Mouse (Mus musculus): Measurements from ENCODE around the gene Smyd3.

Smyd3 gene

DNA sequence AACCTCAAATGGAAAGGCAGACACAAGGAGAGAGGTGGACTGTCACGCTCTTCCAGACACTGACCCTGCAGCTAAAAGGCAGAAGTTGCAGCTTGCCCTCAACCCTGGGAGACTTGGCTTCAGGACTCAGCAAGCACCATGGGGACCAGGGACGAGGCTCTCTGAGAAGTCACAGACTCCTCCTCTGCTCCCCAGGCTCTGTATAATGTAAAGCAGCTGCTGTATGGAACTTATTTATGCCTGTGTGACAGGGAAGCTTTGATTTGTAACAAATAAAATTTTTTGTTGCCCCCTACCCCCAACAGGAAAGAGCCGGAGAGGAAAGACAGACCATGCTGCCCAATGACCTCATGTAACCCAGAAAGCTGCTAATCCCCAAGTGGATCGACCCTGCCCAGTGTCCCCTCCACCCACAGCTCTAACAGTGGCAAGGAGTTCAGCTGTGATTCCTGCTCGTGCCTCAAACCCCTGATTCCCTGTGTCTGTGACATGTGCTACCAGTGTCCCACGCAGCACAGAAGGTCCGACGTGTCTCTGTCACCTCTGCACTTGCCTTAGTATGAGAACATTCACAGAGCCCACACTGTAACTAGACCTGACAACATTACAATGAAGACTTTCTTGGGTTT lies 539.1 kb downstream of the Smyd3 start:
- DNase-seq (ENCODE audit: extremely low spot score, low spot score): no peak

DNA sequence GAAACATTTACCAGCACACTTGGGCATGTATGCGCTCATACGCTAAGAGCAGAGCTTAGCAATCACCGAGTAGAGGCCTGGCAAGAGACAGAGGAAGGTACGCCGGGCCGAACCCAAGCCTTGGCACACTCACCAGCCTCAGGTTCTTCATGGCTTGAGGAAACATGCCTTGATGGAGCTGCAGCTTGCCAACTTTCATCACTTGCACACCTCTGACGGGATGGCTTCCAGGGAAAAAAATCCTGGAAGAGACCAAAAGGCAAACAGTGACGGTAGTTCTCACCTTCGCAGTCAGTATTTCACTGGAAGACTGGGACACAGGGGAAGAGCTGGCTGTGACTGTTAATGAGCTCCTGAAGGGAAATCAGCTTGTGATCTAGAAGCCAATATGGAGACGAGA lies 545.8 kb downstream of the Smyd3 start:
- no peak for DNase-seq (ENCODE audit: extremely low spot score, low spot score)

DNA sequence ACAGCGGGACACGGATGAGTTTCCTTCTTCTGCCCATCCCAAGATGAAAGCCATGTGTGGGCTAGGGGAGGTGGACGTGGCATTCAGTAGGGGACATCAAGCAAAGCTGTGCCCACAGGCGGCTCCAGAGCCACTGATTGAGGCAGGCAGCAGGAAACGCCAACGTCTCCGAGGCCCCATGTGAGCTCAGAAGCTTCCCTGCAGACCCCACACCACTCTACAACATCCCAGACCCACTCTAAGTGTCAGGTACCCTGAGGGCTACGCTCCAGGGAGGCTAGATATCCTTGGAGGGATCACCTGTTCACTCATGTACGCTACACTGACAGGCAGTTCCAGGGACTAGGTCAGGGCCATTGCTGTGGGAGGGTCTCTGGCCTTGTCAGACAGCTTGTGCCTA lies 556.2 kb downstream of the Smyd3 start:
- no peak for DNase-seq (ENCODE audit: extremely low spot score, low spot score)

DNA sequence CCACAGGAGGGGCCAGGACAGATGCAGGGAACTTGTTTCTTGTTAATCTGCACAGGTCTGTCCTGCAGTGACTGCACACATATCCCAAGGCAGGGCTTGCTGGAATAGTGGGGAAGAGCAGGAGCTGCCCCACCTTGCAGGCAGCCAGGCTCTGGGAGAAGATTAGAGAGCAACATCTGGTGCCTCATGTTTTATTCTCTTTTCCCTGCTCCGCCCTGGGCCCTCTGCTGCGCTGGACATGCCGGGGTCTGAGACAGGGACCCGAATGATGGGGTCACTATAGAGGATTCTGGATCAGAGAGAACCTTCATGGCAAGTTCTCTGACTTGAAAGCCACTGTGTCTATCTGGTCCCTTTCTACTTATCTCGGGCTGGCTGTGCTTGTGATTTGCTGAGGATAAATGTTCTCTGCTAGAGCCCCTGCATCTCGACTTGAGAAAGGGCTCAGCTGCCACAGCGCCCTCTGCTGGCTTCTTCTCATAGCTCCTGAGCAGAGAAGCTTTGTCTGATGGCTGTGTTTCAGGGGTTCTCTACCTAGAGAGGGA lies 557.8 kb downstream of the Smyd3 start:
- peak; percentile 87 for DNase-seq (ENCODE audit: extremely low spot score, low spot score)

DNA sequence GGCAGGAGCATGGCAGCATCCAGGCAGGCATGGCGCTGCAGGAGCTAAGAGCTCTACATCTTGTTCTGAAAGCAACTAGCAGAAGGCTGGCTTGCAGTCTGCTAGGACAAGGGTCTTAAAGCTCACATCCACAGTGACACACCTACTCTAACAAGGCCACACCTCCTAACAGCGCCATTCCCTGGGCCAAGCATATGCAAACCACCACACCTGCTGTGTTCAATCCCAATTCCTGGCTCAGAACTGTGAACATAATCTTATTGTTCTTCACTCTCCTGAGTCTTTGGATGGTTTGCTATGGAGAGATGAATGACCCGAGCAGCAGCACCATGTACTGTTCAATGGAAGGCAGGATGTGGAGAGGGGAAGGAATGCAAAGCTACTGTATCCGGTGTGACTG lies 559.2 kb downstream of the Smyd3 start:
- DNase-seq (ENCODE audit: extremely low spot score, low spot score): no peak

DNA sequence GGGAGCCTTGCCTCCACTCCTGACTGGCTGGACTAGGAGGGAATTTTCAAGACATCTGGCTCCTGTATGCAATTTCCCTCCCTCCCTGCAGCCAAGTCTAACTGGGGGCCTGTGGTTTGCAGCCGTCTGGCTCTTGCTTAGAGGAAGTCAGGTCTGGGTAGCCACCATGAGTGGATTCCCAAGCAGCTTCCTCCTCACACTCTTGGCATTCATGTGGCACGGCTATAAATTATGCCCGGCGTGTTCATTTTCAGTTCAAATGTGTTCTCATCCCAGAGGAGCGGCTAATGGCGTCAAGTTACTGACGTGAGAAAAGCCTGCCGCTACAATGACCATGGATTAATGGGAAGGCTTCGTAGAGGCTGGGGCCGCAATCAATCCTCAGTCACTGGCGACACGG lies 564.9 kb downstream of the Smyd3 start:
- DNase-seq (ENCODE audit: extremely low spot score, low spot score): peak; percentile 28

DNA sequence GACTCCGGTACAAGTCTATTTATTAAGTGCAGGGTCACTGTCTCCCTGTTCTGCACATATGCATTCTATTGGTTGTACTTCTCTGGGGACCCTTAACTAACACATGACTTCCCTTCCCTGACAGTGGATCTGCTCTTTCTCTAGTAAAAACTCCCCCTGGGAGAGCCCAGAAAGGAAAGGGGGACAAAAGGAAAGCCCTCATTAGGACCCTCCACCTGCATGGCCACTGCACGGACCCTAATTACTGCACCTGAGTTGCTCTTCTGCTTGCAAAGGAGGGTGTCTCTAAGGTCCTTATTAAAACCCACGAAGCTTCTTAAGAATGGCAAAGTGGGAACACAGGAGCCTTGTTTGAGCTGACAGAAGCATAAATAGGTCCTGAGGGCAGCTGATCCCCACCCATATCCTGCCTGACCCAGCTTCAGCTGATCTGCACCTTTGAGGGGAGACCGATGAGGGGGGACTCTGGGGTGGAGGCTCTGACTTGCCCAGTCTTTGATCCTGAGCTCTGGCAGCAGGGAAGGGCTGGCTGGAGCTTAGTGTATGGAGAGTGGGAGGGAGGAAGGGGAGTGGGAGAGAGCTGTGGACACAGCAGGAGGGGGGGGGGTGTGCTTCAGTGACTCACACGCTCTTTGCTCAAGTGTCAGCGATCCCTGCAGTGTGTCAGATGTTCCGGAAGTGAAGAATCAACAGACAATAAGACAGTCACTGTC lies 575.4 kb downstream of the Smyd3 start:
- DNase-seq (ENCODE audit: extremely low spot score, low spot score): no peak

DNA sequence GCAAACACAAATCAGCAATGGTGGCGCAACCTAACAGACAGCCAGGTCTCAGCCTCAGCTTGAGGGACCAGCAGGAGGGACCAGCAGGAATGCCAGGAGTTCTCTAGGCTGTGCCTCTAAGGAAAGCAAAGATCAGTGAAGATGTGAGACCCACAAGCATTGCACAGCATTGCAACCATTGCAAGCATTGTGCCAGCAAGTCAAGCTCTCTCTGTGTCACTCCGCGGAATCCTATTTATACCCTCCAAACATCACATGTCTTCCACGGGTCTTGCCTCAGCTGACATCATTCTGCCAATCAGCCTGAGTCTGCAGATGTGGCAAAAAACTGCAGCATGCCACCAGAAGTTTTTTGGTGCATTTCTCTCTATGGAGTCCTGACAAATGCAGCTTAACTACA lies 577.5 kb downstream of the Smyd3 start:
- DNase-seq (ENCODE audit: extremely low spot score, low spot score): no peak

DNA sequence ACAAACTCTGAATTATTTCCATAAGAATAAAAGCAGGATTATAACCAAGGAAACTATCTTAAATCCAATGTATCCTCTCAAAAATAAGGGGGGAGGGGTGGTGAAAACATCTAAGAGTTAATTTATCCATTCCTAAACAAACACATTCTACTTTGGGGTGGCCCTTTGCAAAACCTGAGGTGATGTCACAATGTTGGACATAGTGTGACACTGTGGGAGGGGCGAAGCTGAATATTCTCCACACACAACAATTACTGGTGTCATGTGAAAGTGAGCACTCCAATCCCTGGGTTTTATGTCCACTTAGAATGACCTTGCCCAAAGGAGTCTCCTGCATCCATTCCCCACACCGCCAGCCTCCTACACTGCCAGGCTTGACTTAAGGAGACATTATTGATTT lies 580.9 kb downstream of the Smyd3 start:
- DNase-seq (ENCODE audit: extremely low spot score, low spot score): no peak

DNA sequence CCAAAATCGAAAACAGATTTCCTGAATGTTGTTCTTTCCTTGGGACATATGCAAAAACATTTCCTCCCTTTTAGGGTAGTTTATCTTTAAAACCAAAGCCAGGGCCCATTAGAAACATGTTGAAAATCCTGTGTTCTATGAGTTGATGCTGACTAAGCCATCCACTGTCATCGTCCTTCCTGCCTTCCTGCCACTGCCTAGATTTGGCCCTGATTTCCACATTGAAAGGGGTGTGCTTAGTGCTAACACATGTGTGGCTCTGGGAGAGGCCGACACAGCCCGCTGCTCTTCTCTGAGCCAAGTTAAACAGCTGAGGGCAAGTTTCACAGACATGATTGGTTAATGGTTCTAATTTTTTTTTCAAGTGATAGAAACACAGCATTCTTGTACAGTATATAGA lies 581.4 kb downstream of the Smyd3 start:
- no peak for DNase-seq (ENCODE audit: extremely low spot score, low spot score)

DNA sequence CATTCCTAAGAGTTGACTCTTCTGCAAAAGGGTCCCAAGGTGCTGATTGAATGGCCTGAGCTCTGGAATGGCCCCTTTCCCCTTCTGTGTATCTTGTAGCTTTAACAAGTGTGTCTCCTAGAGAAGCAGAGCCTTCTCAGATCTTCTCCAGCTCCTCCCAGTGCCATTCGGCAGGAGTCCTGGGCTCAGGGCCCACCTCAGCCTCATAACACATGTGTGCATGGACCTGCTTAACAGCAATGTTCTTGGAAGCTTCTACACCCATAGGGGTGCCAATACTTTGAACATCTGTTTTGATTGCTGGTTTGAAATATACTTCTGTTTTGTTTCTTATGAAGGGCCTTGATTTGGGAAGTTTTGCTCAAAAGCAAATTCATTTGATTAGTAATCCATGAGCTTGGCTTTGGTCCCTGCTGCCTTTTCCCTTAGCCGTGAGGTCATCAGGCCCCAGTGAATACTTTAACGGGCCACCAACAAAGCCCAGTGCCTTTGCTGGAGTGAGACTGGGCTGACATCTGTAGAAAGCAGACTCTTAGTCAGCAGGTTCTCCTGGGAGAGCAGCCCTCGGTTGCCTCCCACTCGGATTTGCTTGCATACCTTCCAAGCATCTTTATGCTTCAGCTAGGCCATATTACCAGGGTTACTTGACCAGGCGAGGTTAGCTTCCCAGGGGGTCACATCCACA lies 583.7 kb downstream of the Smyd3 start:
- no peak for DNase-seq (ENCODE audit: extremely low spot score, low spot score)

DNA sequence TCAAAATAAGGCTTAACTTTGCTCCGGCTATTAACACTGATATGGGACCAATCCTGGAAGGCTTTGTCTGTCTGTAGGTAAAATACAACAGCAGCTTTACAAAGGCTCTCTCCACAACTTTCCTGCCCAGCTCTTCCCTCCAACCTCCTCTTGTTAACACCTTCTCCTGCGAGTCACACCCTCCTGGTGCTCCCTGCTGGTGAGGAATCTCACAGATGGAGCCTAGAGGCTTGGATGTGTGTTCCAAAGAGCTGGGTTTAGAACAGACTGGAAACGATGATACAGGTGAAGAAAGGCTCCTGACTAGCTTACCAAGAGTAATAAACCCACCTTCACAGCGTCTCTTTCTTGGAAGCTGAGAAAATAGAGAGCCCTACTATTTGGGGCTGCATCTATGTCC lies 588.3 kb downstream of the Smyd3 start:
- DNase-seq (ENCODE audit: extremely low spot score, low spot score): no peak

DNA sequence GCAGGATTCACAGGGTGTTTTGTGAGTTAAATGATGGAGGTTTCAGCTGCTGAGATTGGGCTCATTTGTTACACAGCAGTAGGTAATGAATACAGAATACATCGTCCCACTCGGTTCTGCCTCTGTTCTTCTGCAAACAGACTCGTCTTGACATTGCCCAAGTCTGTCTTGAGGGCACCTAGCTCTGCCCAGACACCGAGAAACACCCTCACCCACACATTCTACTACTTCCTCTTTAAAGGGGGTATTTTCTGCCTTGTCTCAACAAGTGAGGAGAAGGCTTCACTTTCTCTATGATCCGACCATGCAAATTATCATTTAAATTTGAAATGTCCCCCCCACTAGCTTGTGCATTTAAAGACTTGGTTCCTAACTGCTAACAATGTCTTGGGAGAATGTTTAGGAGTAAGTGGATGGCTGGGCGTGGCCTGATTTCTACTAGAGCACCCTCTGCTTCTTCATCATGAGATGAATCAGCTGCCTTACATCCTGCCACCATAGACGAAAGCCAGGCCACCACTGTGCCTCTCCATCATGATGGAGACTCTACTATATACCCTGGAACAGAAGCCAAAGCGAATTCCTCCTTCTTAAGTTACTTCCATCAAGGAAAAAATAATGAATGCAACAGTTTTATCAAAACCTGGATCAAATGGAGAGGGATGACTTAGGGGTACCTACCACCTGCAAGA lies 593.2 kb downstream of the Smyd3 start:
- DNase-seq (ENCODE audit: extremely low spot score, low spot score): no peak

DNA sequence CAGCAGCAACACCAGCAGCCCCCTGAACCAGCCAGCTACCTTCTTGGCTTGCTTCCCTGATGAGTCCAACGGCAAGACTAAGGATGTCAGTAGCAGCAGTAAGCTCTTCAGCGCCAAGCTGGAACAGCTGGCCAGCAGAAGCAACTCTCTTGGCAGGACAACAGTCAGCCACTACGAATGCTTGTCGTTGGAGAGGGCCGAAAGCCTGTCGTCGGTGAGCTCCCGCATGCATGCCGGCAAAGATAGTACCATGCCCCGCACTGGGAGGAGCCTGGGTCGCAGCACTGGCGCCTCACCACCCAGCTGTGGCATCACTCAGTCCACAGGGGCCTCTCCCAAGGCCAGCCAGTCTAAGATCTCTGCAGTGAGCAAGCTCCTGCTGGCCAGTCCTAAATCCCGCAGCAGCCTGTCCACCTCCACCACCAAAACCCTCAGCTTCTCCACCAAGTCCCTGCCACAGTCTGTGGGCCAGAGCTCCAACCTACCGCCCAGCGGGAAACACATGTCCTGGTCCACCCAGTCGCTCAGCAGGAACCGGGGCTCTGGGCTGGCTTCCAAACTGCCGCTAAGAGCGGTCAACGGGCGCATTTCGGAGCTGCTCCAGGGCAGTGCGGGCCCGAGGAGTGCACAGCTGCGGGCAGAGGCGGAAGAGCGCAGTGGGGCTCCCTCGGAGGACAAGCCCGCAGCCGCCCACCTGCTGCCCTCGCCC lies 600.5 kb downstream of the Smyd3 start:
- no peak for DNase-seq (ENCODE audit: extremely low spot score, low spot score)

DNA sequence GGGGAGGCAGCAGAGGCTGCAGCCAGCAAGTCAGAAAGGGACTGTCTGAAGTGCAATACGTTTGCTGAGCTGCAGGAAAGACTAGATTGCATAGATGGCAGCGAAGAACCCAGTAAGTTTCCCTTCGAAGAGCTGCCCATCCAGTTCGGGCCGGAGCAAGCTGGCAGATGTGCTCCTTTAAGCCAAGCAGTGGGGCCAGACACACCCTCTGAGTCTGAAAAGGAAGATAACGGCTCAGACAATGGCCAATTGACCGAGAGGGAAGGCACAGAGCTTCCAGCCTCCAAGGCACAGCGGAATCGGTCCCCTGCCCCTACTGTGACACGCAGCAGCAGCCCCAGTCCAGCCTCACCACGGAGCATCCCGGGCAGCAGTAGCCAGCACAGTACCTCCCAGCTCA lies 602.8 kb downstream of the Smyd3 start:
- DNase-seq (ENCODE audit: extremely low spot score, low spot score): no peak

DNA sequence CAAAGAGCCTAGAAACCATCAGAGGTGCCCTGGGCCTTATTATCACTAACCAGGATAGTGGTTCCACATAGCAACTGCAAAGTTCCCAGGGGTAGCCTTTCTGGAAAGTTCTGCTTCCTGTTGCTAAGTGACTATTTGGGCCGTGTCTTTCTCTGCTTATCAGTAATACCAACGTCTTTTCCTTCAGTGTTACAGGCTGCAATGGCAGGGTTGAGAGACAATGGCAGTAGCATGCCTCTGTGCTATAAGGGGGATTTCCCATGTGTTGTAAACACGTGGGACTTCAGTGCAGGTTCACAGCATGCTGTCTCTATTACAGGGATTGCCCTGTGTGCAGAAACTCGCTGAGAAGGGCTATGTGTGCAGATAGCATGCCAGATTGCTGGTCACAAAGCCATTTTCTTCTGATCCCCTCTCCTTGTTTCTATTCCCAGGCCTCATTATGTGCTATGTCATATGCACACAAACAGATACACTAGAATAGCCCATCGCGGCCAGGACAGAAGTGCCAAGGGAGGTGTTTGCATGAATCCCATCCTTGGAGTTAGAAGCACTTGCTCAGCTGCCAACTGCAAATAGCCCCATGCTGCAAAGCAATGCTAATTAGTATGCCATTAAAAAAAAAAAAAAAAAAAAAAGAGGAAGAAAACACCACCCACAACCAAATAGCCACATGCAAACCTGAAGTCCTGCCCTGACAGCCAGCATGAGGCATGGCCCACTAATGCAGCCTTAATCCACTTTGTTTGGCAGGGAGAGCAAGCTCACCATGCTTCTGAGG lies 604.7 kb downstream of the Smyd3 start:
- DNase-seq (ENCODE audit: extremely low spot score, low spot score): no peak

DNA sequence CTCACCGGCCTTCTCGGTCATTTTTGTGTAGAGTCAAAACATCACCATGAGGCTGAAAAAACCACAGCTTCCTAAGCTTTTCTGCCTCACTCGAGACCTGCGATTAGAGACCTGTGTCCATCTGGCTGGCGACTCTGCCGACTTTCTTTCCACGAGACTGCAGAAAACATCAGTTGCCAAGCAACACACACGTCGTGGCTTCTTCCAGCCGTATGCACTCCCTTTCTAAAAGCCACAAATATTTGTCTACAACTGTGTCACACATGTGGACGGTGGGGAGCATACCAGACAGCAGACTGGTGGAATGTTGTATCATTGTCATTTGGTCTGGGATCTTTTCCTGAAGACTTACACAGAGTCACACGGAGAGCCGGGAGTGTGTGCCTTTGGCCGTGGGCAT lies 606.9 kb downstream of the Smyd3 start:
- no peak for DNase-seq (ENCODE audit: extremely low spot score, low spot score)
